8 mouse cellular contexts compared by ENCODE assay signal in the genomic region with DNA sequence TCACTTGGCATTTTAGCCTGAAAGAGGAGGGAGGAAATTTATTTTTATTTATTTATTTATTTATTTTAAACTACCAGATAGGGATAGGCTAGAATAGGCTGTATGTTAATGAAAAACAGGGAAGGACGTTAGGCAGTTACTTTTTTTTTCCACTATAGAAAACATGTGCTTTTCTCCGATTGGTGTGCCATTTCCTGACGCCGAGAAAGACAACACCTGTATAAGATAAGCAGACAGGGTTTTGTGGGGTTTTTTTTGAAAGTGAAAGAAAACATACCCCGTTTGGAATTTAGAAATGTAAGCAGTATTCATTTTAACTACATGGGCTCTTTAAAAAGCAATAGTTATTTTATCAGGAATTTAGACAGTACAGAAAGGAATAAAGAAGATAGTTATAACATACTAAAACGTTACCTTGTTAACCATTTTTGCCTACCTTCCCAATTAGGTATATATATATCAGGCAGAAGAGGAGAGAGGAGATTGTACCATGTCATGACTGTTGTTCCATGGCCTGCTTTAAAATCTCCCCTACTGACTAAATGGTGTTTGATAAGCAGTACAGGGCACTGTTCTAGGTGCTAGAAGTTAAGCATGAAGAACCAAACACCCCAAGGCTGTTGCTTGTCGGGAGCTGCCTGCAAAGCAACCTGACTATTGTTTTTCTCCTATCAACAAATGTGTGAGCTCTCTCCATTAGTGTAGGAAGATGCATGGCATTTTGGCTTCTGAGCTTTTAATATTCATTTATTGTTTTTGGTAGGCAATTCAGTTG. TPM values are rescaled to one million over a fixed set of nuclear protein-coding genes. Genes with fewer than 3 reads are reported as not detected.
A peak's percentile ranks its signal among the peaks of the same experiment; 100 is the strongest.
DNase-seq lines count a peak whose midpoint lies in the region; ATAC-seq and TF ChIP-seq lines count a peak whose summit lies in the region.

No protein-coding gene starts in this region.

- no peak overlapping the region for H3K27ac ChIP-seq in heart, embryonic 13.5 days (replicated peaks)
- H3K27ac ChIP-seq in hindbrain, embryonic 13.5 days, result no peak overlapping the region
- H3K27ac ChIP-seq in midbrain, embryonic 11.5 days (ENCODE audit: low read depth, low read length), result no peak overlapping the region

- no peaks in the 10 kb centered on the region for H3K9me3 ChIP-seq in heart, embryonic 13.5 days
- H3K9me3 ChIP-seq in E14TG2a.4 (ENCODE audit: low read length), result no peaks in the 10 kb centered on the region
- no peaks in the 10 kb centered on the region for H3K9me3 ChIP-seq in hindbrain, embryonic 13.5 days
- H3K9me3 ChIP-seq in midbrain, embryonic 11.5 days (ENCODE audit: control insufficient read depth, low read length), result no peaks in the 10 kb centered on the region

- intact Hi-C loops in heart, postnatal 25 days (cut with DNase I), result loop anchor here (2.0 kb wide), 1 partner anchor 32 kb away; no protein-coding TSS in a partner anchor

- ATAC-seq in heart, embryonic 13.5 days (ENCODE audit: extremely low read depth, insufficient number of reproducible peaks, low FRiP score, low TSS enrichment), result no peak
- ATAC-seq in hindbrain, embryonic 13.5 days (ENCODE audit: low FRiP score), result no peak
- ATAC-seq in midbrain, embryonic 11.5 days (ENCODE audit: low FRiP score), result no peak

- no peak for TF ChIP-seq CTCF in E14TG2a.4 (conservative IDR thresholded peaks at IDR 0.05; ENCODE audit: low read length)

- WGBS in heart, embryonic 13.5 days, result 45% methylated on average over 7 of the region's 7 CpGs
- 71% methylated on average over 7 of the region's 7 CpGs for WGBS in hindbrain, embryonic 13.5 days
- WGBS in midbrain, embryonic 11.5 days, result 80% methylated on average over 7 of the region's 7 CpGs

- H3K36me3 ChIP-seq in heart, embryonic 13.5 days, result no peaks in the 10 kb centered on the region
- no peaks in the 10 kb centered on the region for H3K36me3 ChIP-seq in E14TG2a.4 (ENCODE audit: insufficient read depth, low read length)
- no peaks in the 10 kb centered on the region for H3K36me3 ChIP-seq in hindbrain, embryonic 13.5 days
- H3K36me3 ChIP-seq in midbrain, embryonic 11.5 days (ENCODE audit: control insufficient read depth, insufficient read depth, low read length), result no peaks in the 10 kb centered on the region

- peak overlapping the region; percentile 83 for H3K4me3 ChIP-seq in heart, embryonic 13.5 days
- peak overlapping the region; percentile 90; the same call in 1 of the 2 replicates for H3K4me3 ChIP-seq in E14TG2a.4 (replicated peaks; ENCODE audit: low read length)
- H3K4me3 ChIP-seq in hindbrain, embryonic 13.5 days, result peak overlapping the region; percentile 88
- H3K4me3 ChIP-seq in midbrain, embryonic 11.5 days (ENCODE audit: low read depth, low read length), result no peak overlapping the region

- H3K4me2 ChIP-seq in heart, embryonic 13.5 days, result peak overlapping the region; percentile 77
- H3K4me2 ChIP-seq in hindbrain, embryonic 13.5 days, result peak overlapping the region; percentile 68
- peak overlapping the region; percentile 68; the same call in 1 of the 2 replicates for H3K4me2 ChIP-seq in midbrain, embryonic 11.5 days

- H3K9ac ChIP-seq in heart, embryonic 13.5 days, result peak overlapping the region; percentile 99
- peak overlapping the region; percentile 95; the same call in 1 of the 2 replicates for H3K9ac ChIP-seq in hindbrain, embryonic 13.5 days
- no peak overlapping the region for H3K9ac ChIP-seq in midbrain, embryonic 11.5 days (ENCODE audit: low read length)

- no peaks in the 10 kb centered on the region for H3K27me3 ChIP-seq in heart, embryonic 13.5 days (replicated peaks)
- H3K27me3 ChIP-seq in E14TG2a.4 (ENCODE audit: insufficient read depth, low read length), result 0 out of 2 replicates have a peak, but pooled peaks cover 7% of the 10 kb centered on the region
- no peaks in the 10 kb centered on the region for H3K27me3 ChIP-seq in hindbrain, embryonic 13.5 days
- H3K27me3 ChIP-seq in midbrain, embryonic 11.5 days (ENCODE audit: control insufficient read depth, insufficient read depth, low read length), result no peaks in the 10 kb centered on the region

- H3K4me1 ChIP-seq in heart, embryonic 13.5 days, result peaks cover 36% of the 10 kb centered on the region
- peaks cover 36% of the 10 kb centered on the region for H3K4me1 ChIP-seq in E14TG2a.4 (replicated peaks; ENCODE audit: low read depth, low read length)
- H3K4me1 ChIP-seq in hindbrain, embryonic 13.5 days (replicated peaks), result peaks cover 23% of the 10 kb centered on the region
- no peaks in the 10 kb centered on the region; the same call in 1 of the 2 replicates for H3K4me1 ChIP-seq in midbrain, embryonic 11.5 days (ENCODE audit: control insufficient read depth, insufficient read depth, low read length)

- no peak for DNase-seq in heart, postnatal 25 days (ENCODE audit: low spot score)
- DNase-seq in midbrain, embryonic 11.5 days (ENCODE audit: low spot score, missing footprints), result no peak
- DNase-seq in spleen, postnatal 36 days (ENCODE audit: low spot score in 2 of 2), result no peak
- no peak for DNase-seq in urinary bladder, adult 18-20 months (ENCODE audit: low spot score in 2 of 2)
- no peak for DNase-seq in cerebellum, postnatal 36 days

RNA-seq across cellular contexts. Expression of a gene that starts 1.8 kb away (rescaled TPM):
- polyA plus RNA-seq in heart, embryonic 13.5 days (2015; fragmentation: Nextera tagmentation; extraction: Ambion mirVana), result 6.9 and 7.1 TPM in 2 replicates
- 10 to 100 TPM; 14.4 to 15.1 TPM for total RNA-seq in heart, postnatal 25 days (2021)
- polyA plus RNA-seq in hindbrain, embryonic 13.5 days (2015; fragmentation: Nextera tagmentation; extraction: Ambion mirVana), result 17.3 and 19.2 TPM in 2 replicates
- polyA plus RNA-seq in midbrain, embryonic 11.5 days (2014; fragmentation: Nextera tagmentation; extraction: Ambion mirVana), result 12.8 and 12.9 TPM in 2 replicates

RNA-seq across cellular contexts. Expression of a gene that starts 52.1 kb away (rescaled TPM):
- polyA plus RNA-seq in heart, embryonic 13.5 days (2015; fragmentation: Nextera tagmentation; extraction: Ambion mirVana), result not detected in 2 replicates
- total RNA-seq in heart, postnatal 25 days (2021), result not detected
- polyA plus RNA-seq in hindbrain, embryonic 13.5 days (2015; fragmentation: Nextera tagmentation; extraction: Ambion mirVana), result not detected in 2 replicates
- polyA plus RNA-seq in midbrain, embryonic 11.5 days (2014; fragmentation: Nextera tagmentation; extraction: Ambion mirVana), result not detected in 2 replicates
